Mouse (Mus musculus) frontal cortex, postnatal 14 days (tissue): ENCODE data around the gene Engase.

ENCODE experiments used
- DNase-seq, 2 experiments: peaks; one replicate each; pipeline ENCODE4 v3.0.0; 2022; ENCODE audit warnings: low spot score in 2 of 2

The Engase gene

DNA sequence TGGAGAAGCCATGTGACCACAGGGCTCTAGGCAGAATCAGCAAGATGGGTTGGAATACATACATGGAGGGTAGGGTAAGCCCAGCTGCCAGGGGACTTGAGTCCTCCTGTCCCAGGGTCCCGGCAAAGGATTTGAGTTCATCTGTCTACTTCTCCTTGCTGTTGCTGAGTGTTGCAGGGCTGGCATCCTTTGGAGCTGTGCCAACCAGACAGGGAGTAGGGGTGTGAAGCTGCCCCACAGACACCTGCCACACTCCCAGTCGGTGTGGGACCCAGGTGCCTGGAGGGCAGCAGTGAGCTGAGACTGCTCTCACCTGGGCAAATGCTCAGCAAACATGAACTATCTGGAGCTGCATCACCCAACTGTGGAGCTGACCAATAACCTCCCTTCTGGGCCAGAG, 44.3 kb downstream of the Engase start:
- DNase-seq: no peak

DNA sequence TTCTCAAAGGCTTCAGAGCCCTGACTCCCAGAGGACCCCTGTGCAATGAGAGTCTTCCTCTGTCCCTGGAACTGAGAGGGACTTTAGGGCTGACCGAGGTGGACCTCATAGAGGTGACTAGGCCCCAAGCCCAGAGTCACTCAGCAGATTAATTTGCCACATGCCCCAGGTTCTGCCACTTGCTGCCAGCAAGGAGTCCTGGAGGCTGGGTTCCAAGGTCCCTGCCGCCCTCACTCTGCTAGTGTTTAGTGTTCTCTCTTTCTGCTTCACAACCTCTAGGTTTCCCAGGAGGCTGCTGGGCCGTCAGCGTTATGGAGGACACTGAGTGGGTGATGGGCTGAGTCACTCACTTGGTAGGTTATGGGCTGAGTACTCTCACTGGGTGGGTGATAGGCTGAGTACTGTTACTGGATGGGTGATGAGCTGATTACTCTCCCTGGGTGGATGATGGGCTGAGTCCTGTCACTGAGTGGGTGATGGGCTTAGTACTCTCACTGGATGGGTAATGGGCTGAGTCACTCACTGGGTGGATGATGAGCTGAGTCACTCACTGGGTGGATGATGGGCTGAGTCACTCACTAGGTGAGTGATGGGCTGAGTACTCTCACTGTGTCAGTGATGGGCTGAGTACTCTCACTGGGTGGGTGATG, 47.0 kb downstream of the Engase start:
- no peak for DNase-seq

DNA sequence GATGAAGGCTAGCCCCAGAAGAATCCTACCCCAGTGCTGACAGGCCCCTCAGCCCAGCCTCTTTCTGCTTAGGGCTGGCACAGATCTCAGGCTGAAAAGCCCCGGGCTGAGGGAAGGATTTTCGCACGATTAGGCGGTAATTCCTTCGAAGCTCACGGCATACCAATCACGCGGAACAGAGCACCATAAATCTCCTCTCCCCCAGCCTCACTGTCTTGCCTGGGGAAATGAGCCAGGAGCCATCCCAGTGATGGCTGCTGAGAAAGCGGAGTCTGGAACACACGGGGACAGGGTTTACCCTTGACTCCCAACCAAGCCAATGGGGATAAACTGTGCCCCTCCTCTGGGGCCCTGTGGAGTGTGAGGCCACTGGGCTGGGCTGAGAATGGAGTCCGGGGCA, 48.4 kb downstream of the Engase start:
- DNase-seq: no peak

DNA sequence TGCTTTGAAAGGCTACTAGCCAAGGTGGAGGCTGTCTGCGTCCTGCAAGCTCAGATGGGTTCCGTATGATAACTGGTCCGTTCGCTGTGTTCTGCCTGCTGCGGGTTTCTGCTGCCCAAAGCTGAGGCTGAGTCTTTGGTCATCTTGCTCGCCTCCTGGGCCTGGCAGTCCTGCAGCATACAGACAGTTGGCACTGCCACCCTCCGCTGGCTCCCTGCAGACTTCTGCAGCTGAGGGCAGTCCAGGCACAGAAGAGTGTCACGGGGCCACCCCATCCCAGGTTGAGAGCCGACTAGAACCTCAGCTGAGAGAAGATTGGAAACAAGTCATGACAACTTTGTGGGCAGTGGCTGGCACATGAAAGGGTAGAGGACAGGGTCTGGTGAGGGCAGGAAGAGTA, 52.1 kb downstream of the Engase start:
- no peak for DNase-seq

DNA sequence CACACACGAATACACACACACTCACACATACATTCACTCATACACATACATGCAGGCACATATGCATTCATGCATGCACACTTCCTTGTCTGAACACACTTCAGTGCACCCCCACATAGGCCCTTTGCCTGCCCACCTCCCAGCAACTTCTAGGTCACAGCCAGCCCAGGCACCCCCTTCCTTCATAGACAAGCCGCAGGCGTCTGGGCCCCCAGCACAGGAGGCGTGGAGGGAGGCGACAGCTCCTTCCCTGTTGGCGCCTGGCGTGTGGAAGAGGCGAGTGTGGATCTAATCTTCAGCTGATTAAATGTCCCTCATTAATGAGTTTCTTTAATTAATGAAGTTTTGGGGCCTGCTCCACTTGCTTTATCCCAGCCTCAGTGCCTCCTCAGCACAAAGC, 53.7 kb downstream of the Engase start:
- DNase-seq: no peak

DNA sequence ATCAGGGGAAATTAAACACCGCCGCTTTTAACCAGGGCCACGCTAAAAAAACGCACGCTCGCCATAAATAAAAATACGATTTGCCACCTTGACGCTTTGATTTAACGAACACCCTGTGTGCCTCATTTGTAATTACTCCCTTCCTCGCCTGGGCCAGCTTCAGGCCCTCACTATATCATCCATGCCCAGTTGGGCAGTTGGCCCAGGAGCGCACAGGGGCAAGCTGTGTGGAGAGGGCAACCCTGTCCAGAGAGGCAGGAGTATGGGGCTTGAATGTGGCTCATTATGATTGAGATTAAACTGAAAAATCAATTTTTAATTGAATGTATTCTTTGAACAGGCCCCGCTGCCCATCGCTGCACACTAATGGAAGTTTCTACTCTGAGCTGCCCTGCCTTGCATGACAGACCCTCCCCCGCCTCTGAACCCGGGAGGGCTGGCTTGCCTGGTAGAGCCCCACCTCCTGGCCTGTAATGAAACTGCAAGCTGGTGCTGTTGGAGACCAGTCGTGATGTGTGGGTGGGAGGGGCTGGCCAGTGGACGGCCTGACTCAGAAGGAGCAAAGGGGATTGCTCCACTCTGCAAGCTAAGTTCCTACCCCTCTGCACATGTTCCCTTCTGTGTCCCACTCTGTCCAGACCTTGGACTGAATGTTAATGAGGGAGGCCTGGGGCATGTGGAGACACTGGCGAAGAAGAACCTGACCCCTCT, 57.9 kb downstream of the Engase start:
- no peak for DNase-seq

DNA sequence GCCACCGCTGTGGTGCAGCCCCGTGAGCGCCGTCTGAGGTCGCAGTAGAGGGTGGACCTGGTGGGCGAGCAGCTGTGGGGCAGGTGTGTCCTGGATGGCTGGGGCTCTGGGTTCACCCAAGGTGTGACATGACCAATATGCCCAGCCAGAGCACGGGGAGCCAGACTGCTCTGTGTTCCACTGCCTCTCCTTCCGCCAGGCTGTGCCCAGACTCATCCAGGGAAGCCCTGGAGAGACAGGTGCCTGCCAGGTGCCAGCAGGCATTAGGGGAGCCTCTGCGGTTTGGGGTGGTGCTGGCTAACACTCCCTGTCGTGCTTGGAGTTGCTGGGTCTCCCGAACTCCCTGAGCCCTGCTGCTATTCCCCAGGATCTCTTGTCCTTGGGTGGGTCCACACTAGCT, 61.4 kb downstream of the Engase start:
- no peak for DNase-seq
